Mouse (Mus musculus) macrophage (primary cell): ENCODE results near the gene Taar8a. TPM values are rescaled to one million over a fixed set of nuclear protein-coding genes. Genes with fewer than 3 reads are reported as not detected.
"Not testable (repeated sequence)": the region's sequence is repeated elsewhere in the genome, so short reads cannot be mapped to it uniquely, and the experiment has no call there.

Source experiments
- H3K27ac ChIP-seq: fragments of 350-480 bp; formaldehyde crosslinking; 2 replicates; pipeline ENCODE4 v1.9.0; 2021
- H3K36me3 ChIP-seq: fragments of 350-480 bp; formaldehyde crosslinking; 2 replicates; pipeline ENCODE4 v1.9.0; 2021; ENCODE audit errors: inconsistent target
- H3K4me3 ChIP-seq: fragments of 350-480 bp; formaldehyde crosslinking; 2 replicates; pipeline ENCODE4 v1.9.0; 2021; ENCODE audit errors: inconsistent target
- H3K79me2 ChIP-seq: fragments of 350-480 bp; formaldehyde crosslinking; 2 replicates; pipeline ENCODE4 v1.9.0; 2021; ENCODE audit errors: inconsistent target
- WGBS: methylation state at CpG from one replicate; pipeline ENCODE4 v1.1.7; 2026; ENCODE audit warnings: inconsistent platforms; ENCODE audit not compliant: missing documents; 5-methylcytosine and 5-hydroxymethylcytosine counted together
- polyA plus RNA-seq: library from polyadenylated mRNA; stranded (reverse); fragments of 250-400 nt; gene quantifications from 3 replicates; pipeline ENCODE4 v1.2.4, GENCODE M21; 2018; ENCODE audit warnings: inconsistent platforms
- total RNA-seq, 78 experiments: library from RNA; depleted of rRNA; stranded (reverse); fragments of 250-400 nt; gene quantifications; 1 replicate in 9 of 78; 2 replicates in 24 of 78; 3 replicates in 43 of 78; 4 replicates in 2 of 78; pipeline ENCODE4 v1.2.4; 2018; ENCODE audit warnings: inconsistent platforms in 56 of 78

Gene Taar8a
- not detected for total RNA-seq (2018; cell fraction: chromatin; rRNA removed)
- not detected for total RNA-seq (2018; cell fraction: cytosol; rRNA removed)
- not detected for total RNA-seq (2018; cell fraction: nucleus; rRNA removed)
- polyA plus RNA-seq: not detected in 3 replicates

DNA sequence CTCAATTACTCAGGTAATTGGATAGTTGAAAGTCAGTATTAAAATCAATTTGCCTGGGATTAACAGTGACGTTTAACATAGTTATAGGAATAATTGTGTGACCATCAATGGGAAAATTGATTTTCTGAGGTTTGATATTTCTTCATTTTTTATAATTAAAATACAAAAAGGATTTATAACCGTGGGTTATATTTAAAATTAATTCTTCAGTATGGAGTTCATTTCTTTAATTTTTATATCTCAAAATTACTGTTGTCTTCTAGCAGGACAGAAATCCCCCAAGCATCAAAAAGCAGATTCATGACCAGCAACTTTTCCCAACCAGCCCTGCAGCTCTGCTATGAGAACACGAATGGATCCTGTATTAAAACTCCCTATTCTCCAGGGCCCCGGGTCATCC is at the start of gene Taar8a:
TSS of gene Taar8a (plus strand) at position 301 of the 400 bp plus-strand sequence.
- not testable (repeated sequence) for H3K36me3 ChIP-seq, H3K79me2 ChIP-seq, H3K27ac ChIP-seq, H3K4me3 ChIP-seq
- 93% methylated on average over 1 of the region's 4 CpGs for WGBS

DNA sequence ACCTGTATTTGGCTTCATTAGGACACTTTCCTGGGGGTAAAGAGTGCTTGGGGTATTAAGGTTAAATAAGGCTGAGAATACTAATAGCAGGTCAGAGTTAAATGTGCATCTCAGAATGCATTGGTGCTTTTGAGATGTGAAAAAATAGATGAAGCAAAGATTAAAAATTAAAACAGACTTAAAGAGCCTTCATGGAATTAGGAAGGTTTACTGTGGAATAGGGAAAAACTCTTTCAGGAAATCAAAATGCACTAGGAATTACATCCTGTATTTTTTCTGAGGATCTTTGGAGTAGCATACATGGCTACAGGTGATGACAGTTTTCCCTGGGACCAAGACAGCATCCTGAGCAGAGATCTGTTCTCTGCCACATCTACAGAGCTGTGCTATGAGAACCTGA is 49.4 kb upstream of the Taar8a start, which contains the start of gene Taar7d:
TSS of gene Taar7d (plus strand) at position 301 of the 400 bp plus-strand sequence.
- Histone ChIP-seq H3K36me3 (no peaks in the 10 kb centered on the region), H3K27ac (no peak within 1 kb of the TSS), H3K4me3 (no peak within 1 kb of the TSS), H3K79me2 (no peaks in the 10 kb centered on the region)

DNA sequence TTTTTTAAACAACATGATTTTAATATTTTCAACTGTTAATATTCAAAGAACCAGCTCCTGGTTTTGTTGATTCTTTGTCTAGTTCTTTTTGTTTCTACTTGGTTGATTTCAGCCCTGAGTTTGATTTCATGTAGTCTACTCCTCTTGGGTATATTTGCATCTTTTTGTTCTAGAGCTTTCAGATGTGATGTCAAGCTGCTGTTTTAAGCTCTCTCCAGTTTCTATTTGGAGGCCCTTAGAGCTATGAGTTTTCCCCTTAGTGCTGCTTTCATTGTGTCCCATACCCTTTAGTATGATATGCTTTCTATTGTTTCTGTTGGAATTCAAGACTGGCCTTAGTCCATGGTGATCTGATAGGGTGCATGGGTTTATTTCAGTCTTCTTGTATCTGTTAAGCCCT is 45.0 kb upstream of the Taar8a start:
- H3K79me2 ChIP-seq: no peaks in the 10 kb centered on the region
- no peaks in the 10 kb centered on the region for H3K36me3 ChIP-seq
- H3K27ac ChIP-seq: no peak overlapping the region

DNA sequence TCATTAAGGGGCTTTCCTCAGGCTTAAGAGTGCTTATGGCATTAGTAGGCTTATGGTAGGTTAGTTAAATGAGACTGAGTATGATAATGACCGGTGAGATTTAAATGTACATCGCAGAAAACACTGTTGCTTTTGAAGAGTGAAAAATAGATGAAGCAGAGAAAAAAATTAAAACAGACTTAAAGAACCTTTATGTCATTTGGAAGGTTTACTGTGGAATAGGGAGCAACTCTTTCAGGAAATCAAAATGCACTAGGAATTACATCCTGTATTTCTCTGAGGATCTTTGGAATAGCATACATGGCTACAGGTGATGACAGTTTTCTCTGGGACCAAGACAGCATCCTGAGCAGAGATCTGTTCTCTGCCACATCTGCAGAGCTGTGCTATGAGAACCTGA is 39.0 kb upstream of the Taar8a start, which contains the start of gene Taar7e:
TSS of gene Taar7e (plus strand) at position 301 of the 400 bp plus-strand sequence.
- H3K79me2 ChIP-seq: no peaks in the 10 kb centered on the region
- no peak within 1 kb of the TSS for H3K4me3 ChIP-seq
- 86% methylated on average over 2 of the region's 2 CpGs for WGBS
- H3K27ac ChIP-seq: no peak within 1 kb of the TSS
- no peaks in the 10 kb centered on the region for H3K36me3 ChIP-seq

More for the DNA sequence above, 45.0 kb upstream of the Taar8a start:
- H3K4me3 ChIP-seq: no peak overlapping the region

DNA sequence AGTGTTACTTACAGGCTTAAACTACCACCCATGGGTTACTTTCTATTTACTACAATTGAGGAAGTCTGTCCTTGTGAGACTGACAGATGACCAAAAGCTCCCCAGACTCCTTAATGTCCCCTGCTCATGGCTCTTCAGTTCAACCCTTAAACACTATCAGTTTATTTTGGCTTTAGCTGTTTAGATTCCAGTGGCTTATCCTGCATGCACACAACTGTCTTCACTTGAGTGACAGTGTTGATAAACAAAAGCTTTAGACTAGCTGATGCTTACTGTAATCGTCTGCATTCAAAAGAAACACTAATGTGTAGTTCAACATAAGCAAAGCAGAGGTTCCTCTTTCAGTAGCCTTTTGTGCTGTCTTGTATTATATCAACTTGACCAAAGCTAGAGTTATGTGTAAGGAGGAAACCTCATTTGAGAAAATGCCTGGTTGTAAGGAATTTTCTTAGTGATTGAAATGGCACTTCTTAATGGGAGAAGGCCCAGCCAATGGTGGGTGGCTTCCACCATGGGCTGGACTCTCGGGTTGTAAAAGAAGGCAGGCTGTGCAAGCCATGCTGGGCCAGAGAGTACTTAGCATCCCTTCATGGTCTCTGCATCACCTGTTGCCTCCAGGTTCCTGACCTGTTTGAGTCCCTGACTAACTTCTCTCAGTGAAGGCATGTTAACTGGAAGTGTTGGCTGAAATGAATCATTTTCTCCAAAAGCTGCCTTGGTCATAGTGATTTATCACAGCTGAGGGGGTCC is 36.0 kb upstream of the Taar8a start:
- Histone ChIP-seq H3K79me2 (no peaks in the 10 kb centered on the region), H3K4me3 (no peak overlapping the region), H3K36me3 (no peaks in the 10 kb centered on the region), H3K27ac (no peak overlapping the region)
- WGBS: 65% methylated on average over 2 of the region's 2 CpGs

DNA sequence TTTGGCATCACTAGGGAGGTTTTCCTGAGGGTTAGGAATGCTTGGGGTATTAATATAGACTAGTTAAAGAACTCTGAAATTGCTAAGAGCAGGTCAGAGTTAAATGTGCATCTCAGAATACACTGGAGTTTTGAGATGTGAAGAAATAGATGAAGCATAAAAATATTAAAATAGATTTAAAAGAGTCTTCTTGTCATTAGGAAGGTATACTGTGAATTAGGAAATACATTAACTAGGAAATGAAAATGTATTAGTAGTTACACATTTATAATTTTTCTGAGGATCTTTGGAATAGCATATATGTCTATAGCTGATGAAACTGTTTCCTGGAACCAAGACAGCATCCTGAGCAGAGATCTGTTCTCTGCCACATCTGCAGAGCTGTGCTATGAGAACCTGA is 27.1 kb upstream of the Taar8a start, which contains the start of gene Taar7f:
TSS of gene Taar7f (plus strand) at position 301 of the 400 bp plus-strand sequence.
- no peak within 1 kb of the TSS for H3K4me3 ChIP-seq
- H3K79me2 ChIP-seq: no peaks in the 10 kb centered on the region
- no peak within 1 kb of the TSS for H3K27ac ChIP-seq
- H3K36me3 ChIP-seq: no peaks in the 10 kb centered on the region

DNA sequence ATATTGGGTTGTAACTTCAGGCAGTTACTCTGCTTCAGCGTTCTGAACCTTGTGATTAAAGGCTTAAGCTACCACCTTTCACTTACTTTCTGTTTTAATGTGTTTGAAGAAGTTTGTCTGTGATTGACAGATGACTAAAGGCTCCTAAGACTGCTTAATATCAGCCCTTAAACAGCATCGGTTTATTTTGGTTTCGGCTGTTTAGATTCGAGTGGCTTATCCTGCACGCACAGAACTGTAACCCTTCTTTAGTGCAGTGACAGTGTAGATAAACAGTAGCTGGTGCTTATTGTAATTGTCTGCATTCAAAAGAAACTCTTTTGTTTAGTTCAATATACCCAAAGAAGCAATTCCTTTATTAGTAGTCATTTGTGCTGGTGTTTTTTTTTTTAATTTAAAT is 24.3 kb upstream of the Taar8a start:
- no peaks in the 10 kb centered on the region for H3K79me2 ChIP-seq
- 75% methylated on average over 5 of the region's 5 CpGs for whole genome bisulfite sequencing
- no peak overlapping the region for H3K4me3 ChIP-seq
- H3K27ac ChIP-seq: no peak overlapping the region
- no peaks in the 10 kb centered on the region for H3K36me3 ChIP-seq

DNA sequence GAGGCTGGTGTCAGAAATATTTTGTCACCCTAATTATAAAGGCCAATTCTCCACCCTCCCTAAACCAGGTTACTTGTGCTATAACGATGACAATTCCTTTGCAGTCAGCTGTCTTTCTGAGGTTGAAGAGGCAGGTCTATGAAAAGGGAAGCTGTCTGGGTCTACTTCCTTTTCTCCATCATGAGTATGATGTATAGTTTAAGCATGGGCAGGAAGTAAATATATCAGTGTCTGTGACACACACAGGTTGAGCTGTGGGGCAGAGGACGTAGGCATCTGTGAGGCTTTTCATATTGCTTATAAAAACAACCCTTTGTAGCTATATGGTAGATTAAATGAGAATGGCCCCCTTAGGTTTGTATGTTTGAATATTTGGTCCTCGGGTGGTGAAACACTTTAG is 17.3 kb upstream of the Taar8a start:
- H3K79me2 ChIP-seq: no peaks in the 10 kb centered on the region
- WGBS: 27% methylated on average over 3 of the region's 3 CpGs

DNA sequence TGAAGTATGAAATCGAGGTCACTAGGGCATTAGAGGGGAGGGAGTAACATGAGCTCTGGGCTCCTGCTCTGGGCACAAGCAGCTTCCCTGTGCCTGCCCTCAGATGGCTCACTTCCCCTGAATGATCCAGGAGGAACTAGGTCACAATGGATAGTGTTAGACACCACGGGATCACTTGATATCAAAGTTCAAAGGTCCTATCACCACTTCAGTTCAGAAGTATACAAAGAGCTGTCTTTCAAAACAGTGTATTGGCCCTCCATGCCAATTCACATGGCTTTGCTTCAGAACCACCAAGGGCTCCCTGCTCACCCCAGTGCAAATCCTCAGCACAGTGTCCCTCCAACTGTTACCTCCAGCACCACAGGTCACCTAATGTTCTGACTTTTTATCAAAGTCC is 1.5 kb upstream of the Taar8a start:
- H3K4me3 ChIP-seq, H3K36me3 ChIP-seq, H3K27ac ChIP-seq, H3K79me2 ChIP-seq: not testable (repeated sequence)
- 46% methylated on average over 2 of the region's 2 CpGs for WGBS

More for the DNA sequence above, 17.3 kb upstream of the Taar8a start:
- H3K36me3 ChIP-seq: no peaks in the 10 kb centered on the region
- no peak overlapping the region for H3K27ac ChIP-seq
- no peak overlapping the region for H3K4me3 ChIP-seq

DNA sequence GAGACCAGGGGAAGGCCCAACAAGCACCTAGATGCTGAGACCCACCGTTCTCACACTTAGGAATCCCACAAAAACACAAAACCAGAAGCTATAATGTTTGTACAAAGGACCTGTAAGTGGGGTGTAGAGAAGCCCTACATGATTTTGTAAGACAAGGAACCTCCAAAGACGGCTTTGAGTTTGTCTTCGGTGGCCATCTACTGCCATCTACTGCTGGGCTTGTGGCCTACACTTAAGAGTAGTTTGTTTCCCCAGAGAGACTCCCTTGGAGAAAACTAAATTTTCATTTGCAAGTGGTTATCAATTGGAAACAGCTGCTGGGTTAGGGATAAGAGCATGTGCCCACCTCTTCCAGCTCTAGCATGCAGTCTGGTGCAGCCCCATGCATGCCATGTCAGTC is 3.9 kb downstream of the Taar8a start:
- 41% methylated on average over 3 of the region's 3 CpGs for WGBS
- H3K79me2 ChIP-seq: no peaks in the 10 kb centered on the region
- no peak overlapping the region for H3K4me3 ChIP-seq
- no peak overlapping the region for H3K27ac ChIP-seq
- H3K36me3 ChIP-seq: no peaks in the 10 kb centered on the region

DNA sequence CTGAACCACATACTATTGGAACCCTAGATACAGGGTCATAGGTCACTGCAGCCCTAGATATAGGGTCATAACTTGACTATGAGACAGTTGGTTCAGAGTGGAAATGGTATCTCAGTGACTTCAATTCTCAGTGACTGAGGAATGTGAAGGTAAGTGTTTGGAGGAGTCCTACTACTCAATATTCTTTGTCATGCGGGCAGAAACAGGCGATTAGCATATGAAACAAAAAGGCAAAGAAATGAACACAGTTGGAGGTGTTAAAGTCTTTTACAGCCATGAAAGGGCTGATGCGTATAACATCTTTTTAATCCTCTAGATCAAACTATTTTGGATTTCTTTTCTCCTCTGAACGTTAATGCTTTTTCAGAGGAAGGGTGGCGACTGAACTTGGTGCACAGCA is 9.6 kb downstream of the Taar8a start:
- Histone ChIP-seq H3K4me3 (no peak overlapping the region), H3K36me3 (no peaks in the 10 kb centered on the region), H3K27ac (peak overlapping the region; percentile 68), H3K79me2 (no peaks in the 10 kb centered on the region)
- WGBS: 97% methylated on average over 5 of the region's 5 CpGs

DNA sequence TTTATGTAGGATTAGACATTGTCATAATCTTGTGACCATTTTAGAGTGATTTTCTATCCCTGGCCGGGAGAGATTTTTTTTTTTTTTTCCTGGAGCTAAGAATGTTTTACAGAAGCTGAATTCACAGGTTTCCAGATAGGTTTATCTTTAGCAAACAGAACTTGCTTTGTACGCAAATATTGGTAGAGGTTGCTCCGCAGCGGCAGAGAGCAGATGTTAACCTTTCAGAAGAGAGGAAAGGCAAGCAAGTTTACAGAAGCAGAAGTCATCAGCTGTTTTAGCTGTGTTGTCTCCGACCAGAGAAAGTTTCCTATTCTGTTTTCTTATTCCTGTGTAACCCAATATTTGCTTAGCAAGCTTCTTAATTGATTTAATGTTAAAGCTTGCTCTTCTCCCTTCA is 10.3 kb downstream of the Taar8a start:
- 61% methylated on average over 5 of the region's 5 CpGs for WGBS
- Histone ChIP-seq H3K79me2 (no peaks in the 10 kb centered on the region), H3K27ac (peak overlapping the region; percentile 68), H3K4me3 (no peak overlapping the region), H3K36me3 (no peaks in the 10 kb centered on the region)

DNA sequence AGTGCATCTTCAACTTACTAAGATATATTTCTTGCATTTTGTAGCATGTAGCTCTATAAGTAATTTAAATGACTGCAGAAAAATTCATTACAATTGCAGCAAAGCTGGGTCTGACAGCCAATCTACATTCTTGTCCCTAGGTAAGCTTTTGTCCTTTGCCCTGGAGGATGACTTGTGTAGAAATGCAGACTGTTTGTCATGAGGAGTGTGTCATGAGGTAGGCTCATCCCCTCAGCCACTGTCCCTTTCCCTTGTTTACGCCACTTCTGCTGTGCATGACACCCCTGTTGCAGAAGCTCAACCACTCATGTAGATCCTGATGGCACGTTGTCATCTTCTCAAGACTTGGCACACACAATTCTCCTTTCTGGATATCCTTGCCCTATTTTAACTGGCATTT is 10.9 kb downstream of the Taar8a start:
- no peaks in the 10 kb centered on the region for H3K36me3 ChIP-seq
- H3K27ac ChIP-seq: peak overlapping the region; percentile 68
- no peaks in the 10 kb centered on the region for H3K79me2 ChIP-seq
- H3K4me3 ChIP-seq: no peak overlapping the region
- WGBS: 71% methylated on average over 2 of the region's 2 CpGs

DNA sequence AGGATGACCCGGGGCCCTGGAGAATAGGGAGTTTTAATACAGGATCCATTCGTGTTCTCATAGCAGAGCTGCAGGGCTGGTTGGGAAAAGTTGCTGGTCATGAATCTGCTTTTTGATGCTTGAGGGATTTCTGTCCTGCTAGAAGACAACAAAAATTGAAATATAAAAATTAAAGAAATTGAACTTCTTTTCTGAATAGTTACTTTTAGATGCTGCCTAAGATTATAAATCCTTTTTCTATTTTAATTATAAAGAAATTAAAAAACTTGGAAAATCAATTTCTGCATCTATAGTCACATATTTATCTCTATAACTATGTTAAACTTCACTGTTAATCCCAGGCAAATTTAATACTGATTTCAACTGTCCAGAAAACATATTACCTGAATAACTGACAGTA is 15.9 kb downstream of the Taar8a start, which contains the start of gene Taar8b:
TSS of gene Taar8b (minus strand) at position 101 of the 400 bp plus-strand sequence.
- no peaks in the 10 kb centered on the region for H3K36me3 ChIP-seq
- H3K4me3 ChIP-seq: no peak within 1 kb of the TSS
- H3K79me2 ChIP-seq: no peaks in the 10 kb centered on the region
- WGBS: no CpG with 5 or more reads among the region's 2 CpGs
- no peak within 1 kb of the TSS for H3K27ac ChIP-seq

DNA sequence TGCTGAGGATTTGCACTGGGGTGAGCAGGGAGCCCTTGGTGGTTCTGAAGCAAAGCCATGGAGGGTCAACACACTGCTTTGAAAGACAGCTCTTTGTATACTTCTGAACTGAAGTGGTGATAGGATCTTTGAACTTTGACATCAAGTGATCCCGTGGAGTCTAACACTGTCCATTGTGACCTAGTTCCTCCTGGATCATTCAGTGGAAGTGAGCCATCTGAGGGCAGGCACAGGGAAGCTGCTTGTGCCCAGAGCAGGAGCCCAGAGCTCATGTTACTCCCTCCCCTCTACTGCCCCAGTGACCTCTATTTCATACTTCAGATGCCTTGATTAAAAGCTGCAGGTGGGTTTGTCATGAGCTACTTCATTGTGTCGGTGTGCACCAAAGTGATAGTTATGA is 20.7 kb downstream of the Taar8a start:
- WGBS: 68% methylated on average over 2 of the region's 2 CpGs
- not testable (repeated sequence) for H3K27ac ChIP-seq, H3K79me2 ChIP-seq, H3K36me3 ChIP-seq, H3K4me3 ChIP-seq

DNA sequence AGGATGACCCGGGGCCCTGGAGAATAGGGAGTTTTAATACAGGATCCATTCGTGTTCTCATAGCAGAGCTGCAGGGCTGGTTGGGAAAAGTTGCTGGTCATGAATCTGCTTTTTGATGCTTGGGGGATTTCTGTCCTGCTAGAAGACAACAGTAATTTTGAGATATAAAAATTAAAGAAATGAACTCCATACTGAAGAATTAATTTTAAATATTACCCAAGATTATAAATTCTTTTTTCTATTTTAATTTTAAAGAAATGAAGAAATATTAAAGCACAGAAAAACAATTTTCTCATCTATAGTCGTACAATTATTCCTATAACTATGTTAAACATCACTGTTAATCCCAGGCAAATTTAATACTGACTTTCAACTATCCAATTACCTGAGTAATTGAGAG is 25.5 kb downstream of the Taar8a start, which contains the start of gene Taar8c:
TSS of gene Taar8c (minus strand) at position 101 of the 400 bp plus-strand sequence.
- WGBS: 77% methylated on average over 1 of the region's 3 CpGs
- not testable (repeated sequence) for H3K4me3 ChIP-seq, H3K36me3 ChIP-seq, H3K27ac ChIP-seq, H3K79me2 ChIP-seq
